Mouse (Mus musculus): Measurements from ENCODE around the gene Sec22c.

The Sec22c gene

DNA sequence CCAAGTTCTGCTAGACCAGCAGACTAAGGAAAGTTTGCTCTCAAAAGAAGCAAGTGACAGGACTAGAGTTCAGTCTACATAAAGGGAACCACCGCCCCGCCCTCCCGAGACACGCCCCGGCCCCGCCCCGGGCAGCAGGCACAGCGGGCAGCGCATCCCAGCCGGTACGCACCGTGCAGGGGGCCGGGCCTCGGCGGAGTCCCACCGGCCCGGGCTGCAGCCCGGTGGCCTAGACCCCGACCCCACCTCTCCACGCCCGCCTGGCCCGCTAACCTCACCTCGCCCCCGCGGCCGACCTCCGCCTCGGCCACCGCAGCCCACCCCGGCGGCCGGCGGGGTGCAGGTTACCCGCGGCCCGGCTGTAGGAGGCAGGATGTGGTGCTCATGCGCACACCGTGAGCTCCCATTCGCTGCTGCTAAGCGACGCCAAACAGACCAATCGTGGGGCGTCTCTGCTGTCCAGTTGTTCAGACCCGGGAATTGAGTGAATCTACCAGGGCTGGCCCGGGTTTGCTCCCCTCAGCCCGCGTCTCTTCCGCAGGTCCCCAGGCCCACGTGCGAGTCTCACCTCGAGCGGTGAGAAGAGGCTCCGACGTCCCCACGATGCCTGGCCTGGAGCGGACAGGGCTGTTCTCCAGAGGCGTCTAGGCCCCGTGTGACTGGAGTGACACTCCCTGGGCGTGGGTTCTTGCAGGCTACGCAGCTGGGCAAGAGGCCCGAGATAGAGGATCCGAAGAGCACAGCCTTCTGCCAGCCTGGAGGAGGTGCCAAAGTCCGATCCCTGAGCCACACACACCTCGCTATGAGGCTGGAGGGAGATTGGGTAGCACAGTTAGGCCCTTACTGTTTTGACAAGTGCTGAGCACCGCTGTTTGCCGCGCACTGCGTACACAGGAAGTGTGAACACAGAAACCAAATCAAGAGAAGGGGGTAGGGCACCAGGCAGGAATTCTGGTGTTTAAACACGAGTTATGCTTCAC, at the start of gene Sec22c:
Gene Sec22c, minus strand, starts transcription at position 845 of the 980 bp plus-strand sequence.
- DNase-seq (ENCODE audit: low read depth, low spot score): peak; percentile 93

DNA sequence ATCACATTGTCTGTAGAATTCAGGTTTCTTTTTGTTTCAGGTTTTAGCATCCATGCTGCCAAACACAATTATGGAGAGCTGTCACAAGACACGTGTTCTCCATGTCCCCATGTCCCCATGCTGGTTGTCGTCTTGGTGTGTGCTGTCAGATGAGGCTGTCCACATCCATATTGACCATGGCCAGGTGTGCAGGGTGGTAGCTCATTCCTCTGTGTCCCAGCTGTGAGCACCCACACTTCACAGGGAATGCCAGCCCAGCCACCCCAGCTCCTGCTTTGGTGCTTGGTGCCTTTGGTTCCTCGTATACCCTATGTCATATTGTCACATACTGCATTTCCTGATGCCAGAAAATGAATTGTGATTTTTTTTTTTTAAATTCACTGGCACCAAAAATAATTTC, 49.3 kb upstream of the Sec22c start:
- no peak for DNase-seq (ENCODE audit: low read depth, low spot score)

GRCm38 (mm10) chr9:121752774-121753173, 47.5 kb upstream of the Sec22c start:
- no peak for DNase-seq (ENCODE audit: low read depth, low spot score)

- DNase-seq (ENCODE audit: low read depth, low spot score): no peak
These were observed 38.8 kb upstream of the Sec22c start for GRCm38 (mm10) chr9:121744051-121744450.

DNA sequence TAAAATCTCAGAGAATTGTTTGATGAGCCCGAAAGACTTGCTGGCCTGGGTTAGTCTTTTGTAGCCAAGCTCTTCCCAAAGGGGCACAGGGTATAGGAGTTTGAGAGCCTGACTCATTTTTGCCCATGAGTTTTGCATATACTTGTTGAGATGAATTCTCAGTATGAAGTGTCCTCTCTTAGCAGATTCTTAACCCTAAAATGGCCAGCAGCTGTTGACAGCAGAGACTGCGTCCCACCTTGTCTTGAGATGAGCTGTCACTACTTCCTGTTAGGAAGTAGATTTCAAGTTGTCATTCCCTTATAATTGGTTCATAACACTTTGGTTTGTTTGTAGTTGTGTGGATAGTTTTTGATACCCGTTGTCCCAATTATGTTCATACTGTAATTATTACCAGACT, 35.9 kb upstream of the Sec22c start:
- no peak for DNase-seq (ENCODE audit: low read depth, low spot score)

- no peak for DNase-seq (ENCODE audit: low read depth, low spot score)
These were observed 35.2 kb upstream of the Sec22c start for GRCm38 (mm10) chr9:121740490-121740889.

GRCm38 (mm10) chr9:121719347-121720331, 14.3 kb upstream of the Sec22c start:
- DNase-seq (ENCODE audit: low read depth, low spot score): peak; percentile 57

DNA sequence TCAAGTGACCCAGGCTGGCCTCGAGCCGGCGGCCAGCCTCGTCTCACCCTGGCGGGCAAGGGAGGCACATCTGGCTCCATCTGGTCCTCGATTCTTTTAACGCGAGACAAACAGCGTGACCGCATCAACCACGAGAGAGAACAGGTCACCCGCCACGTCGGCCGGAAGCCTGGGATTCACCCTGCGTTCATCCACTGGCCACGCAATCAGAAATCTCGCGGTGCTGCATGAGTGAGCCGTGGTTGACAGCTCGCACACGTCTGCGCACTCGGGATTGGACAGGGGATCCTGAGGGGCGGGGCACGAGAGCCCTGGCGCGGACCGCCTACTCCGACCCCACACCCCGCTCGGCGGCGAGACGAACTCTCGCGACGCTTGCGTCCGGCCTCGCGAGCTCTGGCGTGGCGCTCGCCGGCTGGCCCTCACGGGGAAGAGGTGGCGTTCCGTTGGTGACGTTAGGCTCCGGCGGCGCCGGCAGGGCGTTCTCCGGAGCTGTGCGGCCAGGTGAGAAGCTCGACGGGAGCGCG, 13.6 kb upstream of the Sec22c start, which contains the start of gene Nktr:
Gene Nktr, plus strand, starts transcription at position 378 of the 527 bp plus-strand sequence.
- DNase-seq (ENCODE audit: low read depth, low spot score): peak; percentile 98

GRCm38 (mm10) chr9:121718070-121718705, 12.9 kb upstream of the Sec22c start:
- no peak for DNase-seq (ENCODE audit: low read depth, low spot score)

- DNase-seq (ENCODE audit: low read depth, low spot score): no peak
These were observed 11.8 kb upstream of the Sec22c start for GRCm38 (mm10) chr9:121717048-121717447.

DNA sequence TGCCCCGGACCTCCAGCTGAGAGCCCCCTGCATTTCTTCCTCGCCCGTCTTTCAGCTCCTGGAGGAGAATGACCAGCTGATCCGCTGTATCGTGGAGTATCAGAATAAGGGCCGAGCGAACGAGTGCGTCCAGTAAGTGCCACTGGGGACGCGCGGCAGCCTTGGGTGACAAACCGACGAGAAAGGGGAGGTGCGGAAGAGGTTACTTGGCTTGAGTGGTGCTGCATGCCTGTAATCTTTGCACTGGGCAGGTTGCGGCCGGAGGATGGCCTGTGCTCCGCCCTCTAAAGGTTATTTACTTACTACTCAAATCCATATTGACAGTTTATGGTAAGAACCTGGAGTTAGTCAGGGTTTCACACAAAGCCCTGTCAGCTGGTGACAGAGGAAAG, 5.3 kb upstream of the Sec22c start:
- no peak for DNase-seq (ENCODE audit: low read depth, low spot score)

- DNase-seq (ENCODE audit: low read depth, low spot score): peak; percentile 99
These were observed 4.8 kb upstream of the Sec22c start, which contains the start of gene Ss18l2 for GRCm38 (mm10) chr9:121709898-121710583. Gene Ss18l2, plus strand, starts transcription at chr9:121710329.

- no peak for DNase-seq (ENCODE audit: low read depth, low spot score)
These were observed 3.5 kb upstream of the Sec22c start for GRCm38 (mm10) chr9:121708506-121709486.

GRCm38 (mm10) chr9:121707801-121708200, 2.5 kb upstream of the Sec22c start:
- no peak for DNase-seq (ENCODE audit: low read depth, low spot score)

- no peak for DNase-seq (ENCODE audit: low read depth, low spot score)
These were observed 862 bp upstream of the Sec22c start for GRCm38 (mm10) chr9:121706029-121706675.

DNA sequence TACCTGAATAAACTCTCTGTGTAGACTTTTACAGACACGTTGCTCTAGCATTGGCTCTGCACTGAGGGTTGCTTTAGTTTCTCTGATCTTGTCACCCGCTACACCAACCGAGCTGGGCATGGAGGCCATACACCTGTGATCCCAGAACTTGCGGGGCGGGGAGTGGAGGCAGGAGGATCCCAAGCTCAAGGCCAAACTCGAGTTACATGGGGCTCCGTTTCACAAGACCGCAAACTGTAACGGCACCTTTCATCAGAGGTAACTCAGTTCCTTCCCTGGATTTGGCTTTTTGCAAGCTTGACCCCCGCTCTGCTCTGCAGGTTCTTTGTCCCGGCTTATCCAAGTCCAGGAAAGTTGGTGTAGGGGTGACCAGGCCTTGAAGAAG, 1.0 kb downstream of the Sec22c start:
- no peak for DNase-seq (ENCODE audit: low read depth, low spot score)

GRCm38 (mm10) chr9:121697150-121698049, 7.9 kb downstream of the Sec22c start:
- DNase-seq (ENCODE audit: low read depth, low spot score): no peak

DNA sequence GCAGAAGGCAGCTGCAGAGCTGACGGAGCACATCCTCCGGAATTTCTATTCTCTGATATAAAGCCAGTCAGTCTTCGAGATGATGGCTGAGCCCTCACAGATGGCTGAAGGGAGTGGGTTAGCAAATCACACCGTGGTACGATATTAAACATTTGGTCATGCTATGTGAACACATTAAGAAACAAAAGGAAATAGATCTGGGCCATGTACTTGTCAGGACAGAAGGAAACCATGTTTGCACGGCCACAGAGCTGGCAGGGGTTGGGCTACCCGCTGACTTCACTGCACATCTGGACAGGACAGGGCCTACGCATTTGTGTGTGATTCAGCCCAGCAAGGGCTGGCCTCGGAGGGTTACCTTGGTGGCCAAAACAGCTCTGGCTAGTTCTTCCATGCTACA, 8.7 kb downstream of the Sec22c start:
- DNase-seq (ENCODE audit: low read depth, low spot score): no peak
